Mouse (Mus musculus) retina, adult 2 months (tissue): ENCODE results near the gene Lzts2.

Source experiments
- DNase-seq: peaks from one replicate; pipeline ENCODE4 v3.0.0-alpha.2; 2012; ENCODE audit warnings: low read depth, low spot score

Lzts2 gene

GRCm38 (mm10) chr19:45014335-45014971 is at the start of gene Lzts2:
Gene Lzts2 (plus strand): TSS chr19:45014414.
- DNase-seq = no peak

GRCm38 (mm10) chr19:44965978-44966377 is 48.2 kb upstream of the Lzts2 start:
- DNase-seq = no peak

GRCm38 (mm10) chr19:44968329-44968728 is 45.9 kb upstream of the Lzts2 start:
- no peak for DNase-seq

- no peak for DNase-seq
Measured at GRCm38 (mm10) chr19:44976636-44977035, 37.6 kb upstream of the Lzts2 start.

- no peak for DNase-seq
Measured at GRCm38 (mm10) chr19:44977148-44977547, 37.1 kb upstream of the Lzts2 start.

- DNase-seq = no peak
Measured at GRCm38 (mm10) chr19:44980787-44981186, 33.4 kb upstream of the Lzts2 start.

GRCm38 (mm10) chr19:44982477-44983115 is 31.6 kb upstream of the Lzts2 start:
- no peak for DNase-seq

- DNase-seq = no peak
Measured at GRCm38 (mm10) chr19:44983366-44983765, 30.8 kb upstream of the Lzts2 start.

- no peak for DNase-seq
Measured at GRCm38 (mm10) chr19:44984420-44984819, 29.8 kb upstream of the Lzts2 start.

- no peak for DNase-seq
Measured at GRCm38 (mm10) chr19:44985159-44985988, 28.8 kb upstream of the Lzts2 start.

GRCm38 (mm10) chr19:44987004-44987403 is 27.2 kb upstream of the Lzts2 start:
- no peak for DNase-seq

GRCm38 (mm10) chr19:44987851-44988250 is 26.4 kb upstream of the Lzts2 start:
- DNase-seq = no peak

- no peak for DNase-seq
Measured at GRCm38 (mm10) chr19:44988321-44988720, 25.9 kb upstream of the Lzts2 start.

- DNase-seq = no peak
Measured at GRCm38 (mm10) chr19:44988831-44989566, 25.2 kb upstream of the Lzts2 start, which contains the start of gene Sema4g. Gene Sema4g (plus strand): TSS chr19:44989101.

- no peak for DNase-seq
Measured at GRCm38 (mm10) chr19:44989567-44990495, 24.4 kb upstream of the Lzts2 start.

- DNase-seq = no peak
Measured at GRCm38 (mm10) chr19:44991031-44991430, 23.2 kb upstream of the Lzts2 start.

- DNase-seq = no peak
Measured at GRCm38 (mm10) chr19:44992246-44992645, 22.0 kb upstream of the Lzts2 start.

GRCm38 (mm10) chr19:44992712-44993111 is 21.5 kb upstream of the Lzts2 start:
- no peak for DNase-seq

GRCm38 (mm10) chr19:44997786-44998185 is 16.4 kb upstream of the Lzts2 start:
- DNase-seq = no peak

- DNase-seq = no peak
Measured at GRCm38 (mm10) chr19:44999647-45000046, 14.6 kb upstream of the Lzts2 start.

- no peak for DNase-seq
Measured at GRCm38 (mm10) chr19:45002301-45002700, 11.9 kb upstream of the Lzts2 start.
